ENCODE assay signal across 2 mouse cellular contexts in the genomic region with DNA sequence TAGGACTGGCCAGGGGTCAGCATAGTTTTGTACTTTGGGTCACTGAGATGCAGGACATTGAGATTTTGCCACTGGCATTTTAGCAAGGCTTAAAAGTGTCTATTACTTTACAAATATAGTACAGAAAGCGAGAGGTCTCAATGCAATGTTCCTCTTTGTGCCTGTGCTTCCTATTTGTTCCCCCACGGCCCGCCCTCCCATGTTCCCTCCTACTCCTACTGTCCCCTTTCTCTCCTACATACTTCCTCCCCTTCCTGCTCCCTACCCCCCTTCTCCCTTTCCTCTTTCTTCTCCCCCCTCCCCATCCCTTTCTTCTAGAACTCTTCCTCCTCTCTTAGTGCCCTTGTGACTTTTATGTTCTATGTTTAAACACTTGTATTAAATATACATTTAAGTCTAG.
TF ChIP-seq lines count a peak whose summit lies in the region.

No protein-coding gene starts in this region.

TF ChIP-seq in CH12.LX, 34 proteins besides CTCF, POLR2A, EP300 and RAD21 (continued from another document):
- TF ChIP-seq JUN (IDR thresholded peaks at IDR 0.05; ENCODE audit: insufficient read depth, low read depth, low read length) (no peak), TCF12 (IDR thresholded peaks at IDR 0.05; ENCODE audit: low read depth, low read length) (no peak), RCOR1 (conservative IDR thresholded peaks at IDR 0.05; ENCODE audit: low read depth, low read length) (no peak), ZC3H11A (IDR thresholded peaks at IDR 0.05; ENCODE audit: low read depth, low read length) (no peak)

TF ChIP-seq in MEL, 35 proteins besides CTCF, POLR2A, EP300 and RAD21 (continued from another document):
- TF ChIP-seq SMC3 (IDR thresholded peaks at IDR 0.05; ENCODE audit: low read depth, low read length) (no peak), POLR2AphosphoS2 (IDR thresholded peaks at IDR 0.05; ENCODE audit: low read length) (no peak), ELF1 (IDR thresholded peaks at IDR 0.05; ENCODE audit: low read depth, low read length) (no peak), CHD2 (IDR thresholded peaks at IDR 0.05; ENCODE audit: low read length) (no peak), USF2 (IDR thresholded peaks at IDR 0.05; ENCODE audit: borderline replicate concordance in 1 of 2, insufficient read depth in 1 of 2, low read depth in 1 of 2, low read length in 2 of 2) (no peak)
TF ChIP-seq in MEL: peak in this region for 0.
